Mouse (Mus musculus) ovary, postnatal 10 days (tissue): Measurements from ENCODE around the gene Gnl1.
"Not testable (repeated sequence)": the region's sequence is repeated elsewhere in the genome, so short reads cannot be mapped to it uniquely, and the experiment has no call there.

Experiments used
- DNase-seq: peaks from one replicate; pipeline ENCODE4 v3.0.0; 2022; ENCODE audit warnings: low spot score

Gnl1 gene

DNA sequence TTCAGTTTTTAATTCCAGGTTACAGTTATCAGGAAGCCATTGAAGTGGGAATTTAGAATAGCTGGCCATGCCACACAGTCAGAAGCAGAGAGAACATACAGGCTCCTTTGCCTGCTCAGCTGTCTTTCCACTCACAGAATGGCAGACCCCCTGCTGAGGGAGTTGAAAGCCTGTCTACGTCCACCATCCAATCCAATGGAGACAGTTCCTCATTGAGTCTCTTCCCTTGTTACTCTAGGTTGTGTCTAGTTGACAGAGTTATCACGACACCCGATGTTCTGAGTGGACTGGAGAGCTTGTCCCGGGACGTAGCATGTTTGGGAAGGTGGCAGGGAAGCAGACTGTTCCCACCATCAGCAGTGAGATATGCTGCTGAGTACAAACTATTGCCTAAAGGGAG is 45.5 kb downstream of the Gnl1 start:
- DNase-seq: no peak

DNA sequence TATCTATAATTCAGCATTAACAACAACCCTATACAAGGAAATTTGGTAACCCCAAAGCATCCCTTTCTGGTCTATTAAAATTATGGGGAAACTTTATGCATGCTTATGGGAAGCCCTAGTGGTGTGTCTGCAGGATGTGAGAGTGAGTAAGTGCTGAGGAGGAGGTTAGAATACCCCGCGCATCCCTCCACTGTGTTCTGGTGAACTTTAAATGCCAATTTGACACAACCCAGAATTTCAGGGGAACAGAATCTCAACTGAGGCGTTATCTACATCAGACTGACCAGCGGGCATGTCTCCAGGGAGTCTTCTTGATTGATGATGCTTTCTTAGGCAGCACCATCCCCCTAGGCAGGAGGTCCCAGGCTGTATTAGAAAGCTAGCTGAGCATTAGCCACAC is 46.2 kb downstream of the Gnl1 start:
- no peak for DNase-seq

DNA sequence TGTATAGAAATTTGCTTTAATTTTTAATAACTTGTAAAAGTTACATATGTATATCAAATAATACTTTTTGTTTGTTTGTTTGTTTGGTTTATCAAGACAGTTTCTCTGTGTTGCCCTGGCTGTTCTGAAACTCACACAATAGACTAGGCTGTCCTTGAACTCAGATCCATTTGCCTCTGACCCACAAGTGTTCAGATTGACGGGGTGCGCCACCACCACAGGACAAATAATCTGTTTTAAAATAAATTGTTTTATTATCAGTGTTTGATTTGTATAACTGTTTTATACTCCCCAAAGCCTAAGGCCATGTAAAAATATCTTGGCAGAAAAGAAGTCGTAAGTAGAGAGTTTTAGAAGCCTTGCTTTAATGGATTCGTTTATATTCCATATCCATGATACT is 48.0 kb downstream of the Gnl1 start:
- no peak for DNase-seq

DNA sequence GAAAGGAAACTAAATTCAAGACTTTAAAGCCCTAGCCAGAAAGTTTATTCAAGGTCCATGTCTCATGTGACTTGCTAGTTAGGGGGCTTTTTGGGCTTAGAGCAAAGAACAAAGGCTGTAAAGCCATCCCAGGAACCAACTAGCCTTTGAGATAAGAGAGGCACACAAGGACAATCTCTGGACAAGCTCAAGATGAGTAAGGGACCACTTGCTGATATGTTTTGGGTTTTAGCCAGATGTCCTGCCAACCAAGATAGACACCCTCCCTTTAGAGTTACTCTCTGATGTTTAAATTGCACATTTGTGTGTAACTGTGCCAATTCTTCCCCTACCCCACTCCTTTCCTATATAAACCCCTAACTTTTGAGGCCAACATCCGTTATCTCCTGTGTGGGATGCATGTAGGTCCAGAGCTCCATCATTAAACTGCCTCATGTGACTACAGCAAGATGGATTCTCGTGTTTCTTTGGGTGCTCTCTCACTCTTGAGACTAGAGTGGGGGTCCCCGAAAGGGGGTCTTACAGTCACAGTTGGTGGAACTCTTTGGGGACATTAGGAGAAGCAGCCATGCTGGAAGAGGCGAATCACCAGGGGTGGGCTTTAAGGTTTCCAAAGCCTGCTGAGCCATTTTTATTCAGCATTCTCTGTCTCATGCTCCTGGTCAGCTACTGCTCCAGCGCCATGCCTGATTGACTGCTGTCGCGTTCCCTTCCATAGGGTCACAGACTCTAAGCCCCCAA is 49.4 kb downstream of the Gnl1 start:
- DNase-seq: no peak

DNA sequence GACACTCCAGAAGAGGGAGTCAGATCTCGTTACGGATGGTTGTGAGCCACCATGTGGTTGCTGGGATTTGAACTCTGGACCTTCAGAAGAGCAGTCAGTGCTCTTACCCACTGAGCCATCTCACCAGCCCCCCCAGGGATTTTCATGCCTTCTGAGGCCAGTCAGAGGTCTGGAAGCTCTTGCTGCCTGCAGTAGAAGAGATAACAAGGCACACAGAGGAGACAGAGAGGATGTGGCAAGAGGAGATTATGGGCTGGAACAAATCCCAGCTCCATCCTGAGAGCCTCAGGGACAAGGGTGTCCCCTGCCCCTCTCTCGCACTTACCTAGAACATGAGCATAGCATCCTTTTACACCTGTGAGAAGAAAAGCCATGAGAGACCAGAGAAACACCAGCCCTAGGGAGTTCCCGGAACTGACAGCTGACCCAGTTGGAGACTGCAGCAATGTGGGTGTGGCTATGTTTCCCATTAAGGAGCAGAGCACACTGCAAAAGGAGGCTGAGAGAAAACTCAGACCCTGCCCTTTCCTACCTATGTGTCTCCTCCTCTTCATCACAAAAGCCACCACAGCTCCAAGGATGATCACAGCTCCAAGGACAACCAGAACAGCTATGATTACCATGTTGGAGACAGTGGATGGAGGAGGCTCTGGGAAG is 50.5 kb downstream of the Gnl1 start:
- DNase-seq: not testable (repeated sequence)

DNA sequence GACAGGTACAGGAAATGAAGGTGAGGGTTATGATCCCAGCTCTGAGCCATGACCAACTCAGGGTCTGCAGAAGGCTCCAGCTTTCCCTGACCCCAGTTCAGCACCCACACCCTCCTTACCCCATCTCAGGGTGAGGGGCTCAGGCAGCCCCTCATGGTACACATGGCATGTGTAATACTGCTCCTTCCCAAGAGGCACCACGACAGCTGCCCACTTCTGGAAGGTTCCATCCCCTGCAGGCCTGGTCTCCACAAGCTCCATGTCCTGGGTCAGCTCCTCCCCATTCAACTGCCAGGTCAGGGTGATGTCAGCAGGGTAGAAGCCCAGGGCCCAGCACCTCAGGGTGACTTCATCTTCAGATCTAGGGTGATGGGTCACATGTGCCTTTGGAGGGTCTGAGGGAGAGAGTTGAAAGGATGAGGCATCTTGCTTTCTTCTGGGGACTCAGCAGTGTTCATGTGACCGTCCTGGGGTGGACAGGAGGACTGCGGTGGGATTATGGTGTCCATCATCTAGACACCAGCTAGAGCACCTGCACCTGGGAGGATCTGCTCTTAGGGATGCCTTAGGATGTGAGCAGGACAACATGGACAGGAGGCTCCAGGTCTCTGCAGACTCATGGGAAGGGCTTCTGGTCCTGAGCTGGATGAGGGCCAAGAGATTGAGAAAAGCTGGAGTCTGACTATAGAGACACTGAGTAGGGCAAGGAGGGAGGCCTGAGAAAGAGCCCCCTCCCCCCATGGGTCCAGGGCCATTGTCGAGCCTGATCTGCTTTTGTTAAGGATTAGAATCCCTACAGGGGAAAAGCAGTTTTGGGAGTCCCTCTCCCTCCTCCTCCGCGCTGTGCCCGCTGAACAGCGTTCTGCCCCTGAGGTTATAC is 51.3 kb downstream of the Gnl1 start:
- DNase-seq: not testable (repeated sequence)

DNA sequence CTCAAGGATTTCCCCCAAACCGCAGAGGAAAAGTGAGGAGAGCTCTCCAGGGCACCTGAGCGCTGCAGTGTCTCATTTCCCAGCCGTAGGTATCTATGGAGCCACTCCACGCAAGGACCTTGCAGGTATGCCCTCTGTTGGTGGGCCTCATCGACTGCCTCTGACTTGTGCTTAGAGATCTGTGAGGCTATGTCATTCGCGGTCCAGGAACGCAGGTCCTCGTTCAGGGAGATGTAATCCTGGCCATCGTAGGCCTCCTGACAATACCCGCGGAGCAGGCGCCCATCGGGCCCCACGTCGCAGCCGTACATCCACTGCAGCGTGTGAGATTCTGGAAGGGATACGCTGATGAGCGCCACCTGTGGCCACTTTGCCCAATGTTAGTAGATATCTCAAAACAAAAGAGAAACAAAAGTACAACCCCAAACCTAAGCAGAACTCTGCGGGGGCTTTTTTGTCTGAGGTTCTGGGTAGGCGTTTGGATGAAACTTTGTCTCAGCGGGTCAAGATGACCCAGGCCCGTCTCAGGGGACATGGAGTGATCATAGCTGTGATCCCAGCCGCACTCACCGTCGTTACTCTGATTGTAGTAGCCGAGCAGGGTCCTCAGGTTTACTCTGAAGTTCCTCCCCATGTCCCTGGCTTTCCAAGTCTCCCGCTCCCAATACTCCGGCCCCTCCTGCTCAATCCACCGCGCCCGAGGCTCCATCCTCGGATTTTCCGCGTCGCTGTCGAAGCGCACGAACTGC is 52.1 kb downstream of the Gnl1 start:
- DNase-seq: peak; percentile 21

DNA sequence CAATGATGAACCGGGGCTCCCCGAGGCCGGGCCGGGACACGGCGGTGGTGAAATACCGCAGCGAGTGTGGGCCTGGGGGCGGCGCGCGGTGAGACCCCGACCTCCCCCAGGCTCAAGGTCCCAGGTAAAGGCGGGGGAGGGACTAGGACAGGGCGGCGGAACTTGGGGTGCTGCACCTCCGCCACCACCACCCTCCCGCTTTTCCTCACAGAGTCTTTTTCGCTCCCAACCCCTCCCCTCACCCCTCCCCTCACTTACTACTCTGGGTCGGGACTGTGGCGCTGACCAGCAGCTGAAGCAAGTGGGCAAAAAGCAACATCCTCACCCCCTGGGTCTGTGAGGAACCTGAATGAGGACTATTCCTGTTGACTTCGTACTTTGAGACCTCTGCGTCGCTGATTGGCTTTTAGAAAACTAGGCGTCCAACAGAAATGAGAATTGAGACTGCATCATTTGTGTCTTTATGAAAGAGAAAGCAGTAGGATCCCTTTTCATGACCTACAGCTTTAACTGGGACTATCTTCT is 52.8 kb downstream of the Gnl1 start, which contains the start of gene H2-T23:
H2-T23 (minus strand) TSS at position 505 of the 525 bp plus-strand sequence.
- peak; percentile 22 for DNase-seq

DNA sequence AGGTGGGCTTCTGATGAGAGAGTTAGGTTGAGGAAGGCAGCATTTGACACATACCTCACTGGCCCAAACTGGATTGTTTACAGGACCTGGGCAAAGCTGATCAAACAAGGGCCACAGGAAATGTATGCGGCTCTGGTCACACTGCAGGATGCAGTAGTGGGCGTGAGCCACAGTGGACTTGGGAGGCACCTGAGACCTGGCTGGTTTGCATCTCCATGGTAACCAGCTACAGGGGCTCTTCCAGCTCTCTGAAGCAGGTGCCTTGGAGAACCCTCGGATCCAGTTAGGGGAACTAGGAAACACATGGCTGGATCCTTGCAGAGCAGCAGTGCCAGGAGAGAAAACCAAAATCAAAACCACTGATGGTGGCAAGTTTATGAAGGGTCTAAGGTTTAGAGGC is 54.9 kb downstream of the Gnl1 start:
- not testable (repeated sequence) for DNase-seq

DNA sequence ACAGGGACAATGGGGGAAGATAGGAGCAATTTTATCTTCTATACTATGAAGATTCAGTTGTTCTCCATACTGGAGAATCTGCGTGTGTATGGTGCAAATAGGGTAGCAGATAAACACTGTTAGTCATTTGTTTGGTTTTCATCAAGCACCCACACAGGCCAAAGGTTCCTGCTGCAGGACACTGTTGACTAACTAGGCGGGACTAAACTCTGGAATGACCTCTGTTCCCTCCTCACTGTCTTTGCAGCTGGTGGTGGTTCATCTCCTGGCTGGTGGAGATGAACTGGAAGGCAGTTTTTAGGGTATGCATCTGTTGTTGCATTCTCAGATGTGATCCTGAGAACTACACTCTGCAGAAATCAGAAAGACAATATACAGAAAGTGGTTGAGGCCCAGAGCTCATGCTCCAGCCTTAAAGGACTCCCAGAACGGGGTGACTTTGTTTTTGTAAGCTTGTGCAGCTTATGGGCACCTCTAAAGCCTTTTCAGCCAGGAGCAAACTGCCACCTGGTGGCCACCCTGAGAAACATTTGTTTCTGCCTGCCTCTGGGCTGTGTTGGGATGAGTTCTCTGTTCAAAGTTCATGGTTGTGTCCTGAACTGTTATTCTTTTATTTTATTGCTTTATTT is 55.5 kb downstream of the Gnl1 start:
- not testable (repeated sequence) for DNase-seq

DNA sequence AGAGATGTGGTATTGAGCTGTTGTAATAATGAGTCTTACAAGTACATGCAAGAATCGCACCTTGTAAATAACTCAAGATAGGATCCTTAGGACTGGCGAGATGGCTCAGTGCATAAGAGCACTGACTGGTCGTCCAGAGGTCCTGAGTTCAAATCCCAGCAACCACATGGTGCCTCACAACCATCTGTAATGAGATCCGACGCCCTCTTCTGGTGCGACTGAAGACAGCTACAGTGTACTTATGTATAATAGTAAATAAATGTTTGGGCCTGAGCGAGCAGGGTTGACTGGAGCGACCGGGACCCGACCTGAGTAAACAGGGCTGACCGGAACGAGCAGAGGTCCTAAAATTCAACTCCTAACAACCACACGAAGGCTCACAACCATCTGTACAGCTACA is 56.5 kb downstream of the Gnl1 start:
- not testable (repeated sequence) for DNase-seq
